Mouse (Mus musculus) liver, embryonic 14.5 days (tissue): ENCODE data around the gene Cd44.

Experiments
- CTCF ChIP-seq: IDR thresholded peaks from 2 replicates; pipeline ENCODE4 v1.5.1; 2016; ENCODE audit warnings: antibody characterized with exemption, low read depth, control low read depth
- EP300 ChIP-seq: IDR thresholded peaks from 2 replicates; pipeline ENCODE4 v1.6.1; 2016; ENCODE audit warnings: antibody characterized with exemption, low read depth

DNA sequence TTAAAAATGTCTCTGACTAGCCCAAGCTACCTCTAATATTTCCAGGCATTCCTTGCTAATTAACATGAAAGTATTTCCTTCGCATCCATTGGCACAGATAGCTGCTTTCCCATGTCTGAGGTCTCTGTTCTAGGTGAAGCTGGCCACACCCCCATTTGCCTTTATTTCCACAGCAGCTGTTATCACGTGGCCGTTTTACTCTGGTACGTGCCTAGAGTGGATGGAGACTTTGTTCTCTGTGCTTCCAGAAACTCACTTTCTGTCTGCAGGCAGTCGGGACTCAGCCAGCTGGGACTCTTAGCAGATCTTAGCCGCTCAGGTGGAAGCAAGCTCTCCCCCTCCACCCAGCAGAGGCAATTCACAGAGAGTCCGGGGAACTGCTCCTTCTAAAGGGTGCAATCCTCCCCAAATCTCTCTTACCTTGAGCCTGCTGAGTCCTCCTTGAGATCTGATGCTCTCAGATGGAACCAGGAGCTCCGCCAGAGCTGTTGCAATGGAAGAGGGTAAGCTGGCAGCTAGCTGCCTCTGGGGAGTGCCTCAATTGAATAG lies 39.4 kb upstream of the Cd44 start:
- TF ChIP-seq EP300 (no peak), CTCF (no peak)
